Mouse (Mus musculus): ENCODE measurements at regions not wholly inside any gene's neighbourhood (a gene's known extent, or its start where the extent isn't known, plus 50 kb on each side); places are given as distances from the start of the nearest gene placed in this dataset.

- DNase-seq = no peak
These were observed 97.2 kb upstream of the Pam start for GRCm38 (mm10) chr1:98192671-98193070.

DNA sequence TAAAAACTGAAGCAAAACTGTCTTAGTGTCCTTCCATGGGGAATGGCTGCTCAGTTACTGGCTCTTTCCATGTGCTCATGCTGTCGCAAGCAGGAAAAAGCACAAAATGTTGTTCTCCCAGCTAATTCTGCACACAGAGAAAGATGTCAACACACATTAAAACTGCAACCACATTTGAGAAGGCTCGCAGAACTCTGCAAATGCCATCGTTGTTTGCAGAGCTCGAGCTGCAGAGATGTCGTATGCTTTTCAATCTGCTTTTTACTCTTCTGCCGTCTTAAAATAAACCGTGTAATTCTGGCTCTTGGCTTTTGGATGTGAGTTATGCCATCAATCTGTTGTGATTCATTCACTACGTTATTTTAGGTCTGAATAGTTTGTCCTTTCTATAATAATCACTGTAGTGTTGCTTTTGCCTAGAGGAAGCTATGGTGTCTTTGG lies 96.6 kb upstream of the Pam start:
- no peak for DNase-seq

GRCm38 (mm10) chr1:98191331-98191730 lies 95.9 kb upstream of the Pam start:
- no peak for DNase-seq

GRCm38 (mm10) chr1:98190741-98191140 lies 95.3 kb upstream of the Pam start:
- DNase-seq = peak; percentile 24 to 31

DNA sequence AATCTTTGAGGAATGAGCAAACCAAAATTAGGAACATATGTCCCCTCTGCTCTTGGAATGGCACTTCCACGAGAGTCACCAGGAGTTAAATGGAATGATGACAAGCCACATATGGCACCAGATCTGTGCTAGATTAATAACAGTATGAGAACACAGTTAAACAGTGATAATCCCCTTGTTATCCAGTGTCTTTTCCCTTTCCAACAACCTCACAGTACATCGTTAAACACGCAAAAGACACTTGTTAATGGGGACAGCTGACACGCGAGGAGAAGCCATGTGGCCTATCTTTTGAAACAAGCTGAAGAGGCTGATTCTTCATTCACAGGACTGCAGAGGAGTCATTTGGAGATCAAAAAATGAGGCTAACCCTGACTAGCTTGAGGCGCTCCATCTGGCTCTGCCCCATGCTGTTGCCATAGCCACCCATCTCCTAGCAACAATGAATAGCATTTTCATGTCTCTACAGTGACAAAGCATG lies 94.6 kb upstream of the Pam start:
- peak; percentile 79 to 87 for DNase-seq

DNA sequence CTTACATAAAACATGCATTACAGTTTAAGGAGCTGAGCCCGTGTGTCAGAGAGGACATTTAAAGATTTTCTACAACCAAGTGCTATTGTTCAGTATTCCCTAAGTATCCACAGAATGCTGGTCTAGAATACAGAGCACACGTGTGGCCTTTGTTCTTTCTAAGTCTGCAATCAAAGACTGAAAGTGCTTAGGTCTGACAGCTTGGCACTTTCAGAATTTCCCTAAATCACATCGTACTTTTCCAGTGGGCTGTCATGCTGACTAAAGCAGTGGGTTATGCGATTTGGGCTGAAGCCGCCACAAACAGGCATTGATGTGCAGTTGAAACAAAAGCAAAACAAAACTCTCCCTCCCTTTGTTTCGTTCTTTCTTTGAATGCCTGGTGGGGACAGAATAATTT lies 84.9 kb upstream of the Pam start:
- DNase-seq = no peak

DNA sequence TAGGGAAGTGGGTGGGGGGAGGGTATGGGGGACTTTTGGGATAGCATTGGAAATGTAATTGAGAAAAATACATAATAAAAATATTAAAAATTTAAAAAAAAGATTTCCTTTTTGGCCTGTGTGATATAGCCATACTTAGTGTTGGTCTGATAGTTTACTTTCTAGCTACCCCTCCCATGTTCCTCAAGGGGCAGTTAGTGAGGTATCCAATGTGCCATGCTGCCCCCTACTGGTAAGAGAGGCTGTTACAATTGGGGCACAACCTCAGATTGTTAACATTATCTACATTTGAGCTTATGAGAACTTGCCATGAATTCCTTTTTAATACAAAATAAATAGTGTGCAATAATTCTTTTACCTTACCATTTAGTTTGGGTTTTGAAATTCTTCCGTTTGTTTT lies 83.6 kb upstream of the Pam start:
- peak; percentile 77 to 78 for DNase-seq

- no peak for DNase-seq
These were observed 79.3 kb upstream of the Pam start for GRCm38 (mm10) chr1:98174811-98175132.

DNA sequence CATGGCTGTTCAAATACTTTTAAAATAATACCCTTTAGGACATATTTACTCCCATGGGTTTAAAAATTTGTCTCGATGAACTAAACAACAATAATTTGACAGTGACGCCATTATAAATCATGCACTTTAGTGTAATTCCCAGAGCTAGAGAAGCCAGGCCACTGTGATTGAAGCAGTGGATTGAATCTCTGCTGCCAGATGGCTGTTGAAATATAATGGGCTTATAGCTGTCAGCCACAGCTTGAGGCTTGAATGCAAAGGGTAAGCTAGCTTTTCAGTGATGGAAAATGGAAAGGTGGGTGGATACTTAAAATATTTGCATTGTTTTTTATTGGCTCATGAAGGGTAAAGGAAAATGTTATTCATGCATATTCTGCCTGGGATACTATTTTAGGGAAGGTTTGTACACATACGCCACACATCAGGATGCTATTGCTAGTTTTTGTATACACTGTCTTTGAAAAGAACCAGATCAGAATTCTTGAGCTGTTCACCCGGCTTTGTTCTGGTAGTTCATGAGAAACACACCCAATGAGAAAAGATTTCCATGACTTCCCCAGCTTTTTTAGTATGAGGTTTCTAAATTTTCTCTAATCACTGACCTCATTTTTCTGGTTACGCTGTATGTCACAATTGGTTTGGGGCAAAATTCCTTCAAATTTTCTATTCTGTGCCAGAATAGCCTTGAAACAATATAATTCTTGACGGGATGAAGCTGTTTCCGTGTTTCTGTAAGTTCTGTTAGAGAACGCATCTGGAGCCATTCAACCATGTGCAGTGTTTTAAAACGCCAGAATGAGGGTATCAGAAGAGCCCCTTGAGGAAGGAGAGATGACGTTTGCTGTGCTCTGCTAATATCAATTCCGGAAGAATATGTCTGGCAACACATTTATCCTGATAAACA lies 78.7 kb upstream of the Pam start:
- DNase-seq = no peak

DNA sequence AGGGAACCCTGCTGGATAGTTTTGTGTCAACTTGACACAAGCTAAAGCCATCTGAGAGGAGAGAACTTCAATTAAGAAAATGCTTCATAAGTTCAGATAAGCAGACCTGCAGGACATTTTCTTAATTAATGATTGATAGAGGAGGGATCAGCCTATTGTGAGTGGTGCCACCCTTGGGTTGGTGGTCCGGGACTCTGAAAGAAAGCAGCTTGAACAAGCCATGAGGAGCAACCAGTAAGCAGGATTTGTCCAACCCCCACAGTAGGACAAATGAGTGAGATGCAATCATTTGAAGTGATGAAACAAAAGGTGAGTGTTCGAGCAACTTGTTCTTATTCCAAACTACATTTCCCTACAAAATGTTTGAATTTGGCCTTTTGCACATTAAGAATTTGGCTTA lies 78.0 kb upstream of the Pam start:
- no peak for DNase-seq

GRCm38 (mm10) chr1:98171291-98171690 lies 75.8 kb upstream of the Pam start:
- no peak for DNase-seq

- DNase-seq = no peak
These were observed 73.9 kb upstream of the Pam start for GRCm38 (mm10) chr1:98169352-98169751.

DNA sequence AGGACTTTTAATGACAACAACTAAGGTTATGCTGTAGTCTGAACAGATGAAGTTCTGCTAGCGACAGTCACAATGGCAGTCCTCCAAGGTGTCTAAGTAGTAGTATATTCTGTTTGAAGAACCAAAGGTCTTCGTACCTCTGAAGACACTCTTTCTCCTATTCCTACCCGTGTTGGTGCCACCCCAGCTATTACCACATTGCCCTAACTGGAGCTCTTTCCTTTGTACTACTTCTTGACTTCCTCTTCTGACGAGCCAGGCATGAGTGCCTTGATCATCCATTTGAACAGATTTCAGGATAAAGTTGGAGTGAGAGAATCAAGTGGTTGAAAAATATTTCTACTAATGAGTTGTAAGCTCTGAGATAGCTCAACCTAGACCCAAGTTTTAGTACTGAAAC lies 72.4 kb upstream of the Pam start:
- DNase-seq = no peak

GRCm38 (mm10) chr1:98162639-98162927 lies 67.1 kb upstream of the Pam start:
- DNase-seq = no peak

DNA sequence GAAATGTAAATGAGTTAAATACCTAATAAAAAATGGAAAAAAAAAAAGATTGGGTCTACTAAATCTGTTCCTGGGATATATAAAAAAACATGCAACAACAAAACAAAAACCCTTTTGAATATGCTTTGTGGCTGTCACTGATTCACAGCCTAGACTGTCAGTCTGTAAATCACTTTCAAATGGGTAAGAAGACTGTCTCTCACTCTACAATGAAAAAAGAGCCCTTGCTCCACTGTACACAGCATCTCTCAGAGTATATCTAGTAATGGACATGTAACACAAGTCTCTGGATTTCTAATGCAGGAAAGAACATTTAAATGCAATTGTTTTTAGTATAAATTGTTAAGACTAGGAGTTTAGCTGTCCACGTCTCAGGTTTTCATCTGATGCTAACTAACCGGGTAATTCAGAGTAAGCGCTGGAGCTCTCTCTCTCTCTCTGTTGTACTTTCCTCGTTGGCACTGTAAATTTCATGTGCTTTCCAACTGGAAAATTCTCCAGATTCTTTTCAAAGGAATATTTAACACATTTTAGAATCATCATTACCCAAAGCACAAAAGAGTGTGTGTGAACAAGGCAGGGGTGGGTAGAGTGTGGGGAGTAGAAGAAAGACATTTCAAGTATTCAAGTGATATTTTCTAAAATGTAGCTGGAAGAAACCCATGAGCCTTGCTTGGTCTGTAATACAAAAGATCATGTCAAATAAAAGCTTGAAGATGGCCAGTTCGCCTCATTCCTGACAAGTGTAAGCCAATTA lies 66.6 kb upstream of the Pam start:
- DNase-seq = no peak

- no peak for DNase-seq
These were observed 63.5 kb upstream of the Pam start for GRCm38 (mm10) chr1:98158969-98159368.

GRCm38 (mm10) chr1:98147361-98147760 lies 51.9 kb upstream of the Pam start:
- DNase-seq = no peak

Measured in cerebellum, postnatal 10 days (tissue).